Mouse (Mus musculus) heart, embryonic 14.5 days (tissue): Measurements from ENCODE around the gene Ddx27. TPM values are rescaled to one million over a fixed set of nuclear protein-coding genes. Genes with fewer than 3 reads are reported as not detected.
A peak's percentile ranks its signal among the peaks of the same experiment; 100 is the strongest.

Experiments
- ATAC-seq: fragments of 200-750 bp; cut with Nextera tagmentation; 2 replicates; pipeline ENCODE4 v1.8.0; 2017; ENCODE audit warnings: low read depth, moderate TSS enrichment; ENCODE audit not compliant: insufficient number of reproducible peaks, insufficient read depth, low FRiP score
- H3K27ac ChIP-seq, 2 experiments: fragments of 200-500 bp in 1 of 2; fragments of 300-500 bp in 1 of 2; sonication (generic) in 1 of 2; replicated peaks in 1 of 2; 2 replicates each; pipeline ENCODE4 v1.5.1; 2012 to 2014; ENCODE audit warnings: low read depth in 2 of 2, low read length in 2 of 2, control low read depth in 1 of 2, mild to moderate bottlenecking in 1 of 2, mixed read lengths in 1 of 2; ENCODE audit not compliant: control insufficient read depth in 1 of 2, insufficient read depth in 1 of 2
- H3K27me3 ChIP-seq: fragments of 300-500 bp; sonication (generic); 2 replicates; pipeline ENCODE4 v1.6.1; 2014; ENCODE audit warnings: mild to moderate bottlenecking, low read length, control low read depth; ENCODE audit not compliant: control insufficient read depth, insufficient read depth
- H3K36me3 ChIP-seq: fragments of 300-500 bp; sonication (generic); 2 replicates; pipeline ENCODE4 v1.6.1; 2014; ENCODE audit warnings: mild to moderate bottlenecking, control low read depth, low read length, mixed read lengths; ENCODE audit not compliant: control insufficient read depth, insufficient read depth
- H3K4me1 ChIP-seq, 2 experiments: fragments of 200-500 bp in 1 of 2; fragments of 300-500 bp in 1 of 2; sonication (generic) in 1 of 2; 2 replicates each; pipeline ENCODE4 v1.6.1; 2012 to 2014; ENCODE audit warnings: low read length in 2 of 2, control low read depth in 1 of 2, mixed read lengths in 1 of 2; ENCODE audit not compliant: control insufficient read depth in 2 of 2, insufficient read depth in 2 of 2
- H3K4me2 ChIP-seq: fragments of 300-500 bp; sonication (generic); 2 replicates; pipeline ENCODE4 v1.6.1; 2014; ENCODE audit warnings: mild to moderate bottlenecking, low read length
- H3K4me3 ChIP-seq, 2 experiments: fragments of 200-500 bp in 1 of 2; fragments of 300-500 bp in 1 of 2; sonication (generic) in 1 of 2; 2 replicates each; pipeline ENCODE4 v1.5.1; 2012 to 2014; ENCODE audit warnings: low read length in 2 of 2, mild to moderate bottlenecking in 2 of 2, control low read depth in 1 of 2, low read depth in 1 of 2, moderate library complexity in 1 of 2; ENCODE audit not compliant: control insufficient read depth in 1 of 2, insufficient read depth in 1 of 2
- H3K9ac ChIP-seq: fragments of 300-500 bp; sonication (generic); 2 replicates; pipeline ENCODE4 v1.6.1; 2014; ENCODE audit warnings: mild to moderate bottlenecking, low read length
- H3K9me3 ChIP-seq: fragments of 300-500 bp; sonication (generic); 2 replicates; pipeline ENCODE4 v1.6.1; 2016; ENCODE audit warnings: low read length, control low read depth; ENCODE audit not compliant: control insufficient read depth
- WGBS: fragments of 180-500 bp; shearing (Covaris S2); extraction: QIAGEN DNeasy Blood & Tissue Kit; methylation state at CpG from one replicate; pipeline ENCODE4 v1.1.7; 2014; 5-methylcytosine and 5-hydroxymethylcytosine counted together
- polyA plus RNA-seq: library from polyadenylated mRNA; unstranded; fragments of >200 nt; fragmentation: Nextera tagmentation; extraction: Ambion mirVana; gene quantifications from 2 replicates; pipeline ENCODE4 v1.2.1, GENCODE M21; 2014

Gene Ddx27
- polyA plus RNA-seq, 1 experiment from 2014 or later: 22.2 TPM

- no peaks in the 10 kb centered on the region for H3K27me3 ChIP-seq
- H3K9ac ChIP-seq: no peak overlapping the region
- 94% methylated on average over 4 of the region's 4 CpGs for WGBS
- no peak for ATAC-seq
- H3K36me3 ChIP-seq: peaks cover 98% of the 10 kb centered on the region
- H3K4me2 ChIP-seq: no peak overlapping the region
- no peak overlapping the region for H3K27ac ChIP-seq
- H3K9me3 ChIP-seq: no peaks in the 10 kb centered on the region
- H3K4me3 ChIP-seq: no peak overlapping the region
- H3K4me1 ChIP-seq: no peaks in the 10 kb centered on the region
Measured at GRCm38 (mm10) chr2:167030507-167030906, 15.5 kb downstream of the Ddx27 start.

GRCm38 (mm10) chr2:167037710-167038109, 22.7 kb downstream of the Ddx27 start:
- no peak for ATAC-seq
- 90% methylated on average over 12 of the region's 12 CpGs for WGBS
- Histone ChIP-seq H3K9ac (no peak overlapping the region), H3K9me3 (no peaks in the 10 kb centered on the region), H3K4me2 (no peak overlapping the region), H3K27ac (no peak overlapping the region), H3K36me3 (peaks cover 98% of the 10 kb centered on the region), H3K27me3 (no peaks in the 10 kb centered on the region), H3K4me3 (no peak overlapping the region), H3K4me1 (no peaks in the 10 kb centered on the region)

- no peak overlapping the region for H3K27ac ChIP-seq
- 87% methylated on average over 6 of the region's 6 CpGs for WGBS
- H3K4me2 ChIP-seq: no peak overlapping the region
- H3K4me1 ChIP-seq: peaks cover 0 to 3% of the 10 kb centered on the region in 2 experiments; a peak in 2 of 4 replicates
- no peak overlapping the region for H3K9ac ChIP-seq
- no peaks in the 10 kb centered on the region for H3K9me3 ChIP-seq
- H3K4me3 ChIP-seq: no peak overlapping the region
- H3K36me3 ChIP-seq: peaks cover 100% of the 10 kb centered on the region
- no peak for ATAC-seq
- no peaks in the 10 kb centered on the region for H3K27me3 ChIP-seq
Measured at GRCm38 (mm10) chr2:167038297-167038696, 23.3 kb downstream of the Ddx27 start.

GRCm38 (mm10) chr2:167038716-167039115, 23.7 kb downstream of the Ddx27 start:
- Histone ChIP-seq H3K4me3 (no peak overlapping the region), H3K27me3 (no peaks in the 10 kb centered on the region), H3K27ac (no peak overlapping the region), H3K36me3 (peaks cover 100% of the 10 kb centered on the region), H3K9me3 (no peaks in the 10 kb centered on the region), H3K4me1 (peaks cover 0 to 5% of the 10 kb centered on the region in 2 experiments; a peak in 3 of 4 replicates), H3K4me2 (no peak overlapping the region), H3K9ac (no peak overlapping the region)
- 93% methylated on average over 7 of the region's 7 CpGs for WGBS
- no peak for ATAC-seq

GRCm38 (mm10) chr2:167039386-167039785, 24.4 kb downstream of the Ddx27 start:
- H3K9ac ChIP-seq: no peak overlapping the region
- no peak overlapping the region for H3K4me3 ChIP-seq
- WGBS: 78% methylated on average over 8 of the region's 8 CpGs
- peaks cover 0 to 5% of the 10 kb centered on the region in 2 experiments; a peak in 3 of 4 replicates for H3K4me1 ChIP-seq
- H3K36me3 ChIP-seq: peaks cover 100% of the 10 kb centered on the region
- no peaks in the 10 kb centered on the region for H3K9me3 ChIP-seq
- no peaks in the 10 kb centered on the region for H3K27me3 ChIP-seq
- no peak overlapping the region for H3K4me2 ChIP-seq
- no peak overlapping the region for H3K27ac ChIP-seq
- no peak for ATAC-seq

- WGBS: 52% methylated on average over 12 of the region's 12 CpGs
- peak overlapping the region in 1 of 2 experiments; percentile 9; a peak in 1 of 4 replicates for H3K27ac ChIP-seq
- H3K4me3 ChIP-seq: no peak overlapping the region
- peaks cover 3 to 12% of the 10 kb centered on the region in 2 experiments; a peak in 3 of 4 replicates for H3K4me1 ChIP-seq
- H3K36me3 ChIP-seq: peaks cover 96% of the 10 kb centered on the region
- no peaks in the 10 kb centered on the region for H3K27me3 ChIP-seq
- H3K9me3 ChIP-seq: no peaks in the 10 kb centered on the region
- peak; percentile 15; the same call in 1 of the 2 replicates for ATAC-seq
- H3K4me2 ChIP-seq: no peak overlapping the region
- no peak overlapping the region for H3K9ac ChIP-seq
Measured at GRCm38 (mm10) chr2:167043400-167044121, 28.6 kb downstream of the Ddx27 start.

GRCm38 (mm10) chr2:167048223-167048622, 33.2 kb downstream of the Ddx27 start:
- Histone ChIP-seq H3K4me3 (no peak overlapping the region), H3K9me3 (no peaks in the 10 kb centered on the region), H3K27ac (peak overlapping the region; percentile 75 to 80), H3K36me3 (peaks cover 82% of the 10 kb centered on the region), H3K4me1 (peaks cover 8 to 20% of the 10 kb centered on the region in 2 experiments), H3K27me3 (no peaks in the 10 kb centered on the region), H3K4me2 (no peak overlapping the region), H3K9ac (peak overlapping the region; percentile 53; the same call in 1 of the 2 replicates)
- no peak for ATAC-seq
- 74% methylated on average over 10 of the region's 10 CpGs for WGBS
